Mouse (Mus musculus) spleen, adult 2 months (tissue): ENCODE results near the gene Gnai3. TPM values are rescaled to one million over a fixed set of nuclear protein-coding genes. Genes with fewer than 3 reads are reported as not detected.

Experiments used
- DNase-seq, 2 experiments: peaks; one replicate each; pipeline versions ENCODE4 v3.0.0 to v3.0.0-alpha.2; 2012 to 2021; ENCODE audit warnings: low spot score in 2 of 2, low read depth in 1 of 2
- H3K27ac ChIP-seq: fragments of 200-500 bp; 2 replicates; pipeline ENCODE4 v1.5.1; 2012; ENCODE audit warnings: low read length, inconsistent platforms; ENCODE audit not compliant: insufficient read depth
- H3K27me3 ChIP-seq: fragments of 200-500 bp; 2 replicates; pipeline ENCODE4 v1.6.1; 2012; ENCODE audit warnings: mild to moderate bottlenecking, moderate library complexity, low read length, inconsistent platforms; ENCODE audit not compliant: control insufficient read depth, insufficient read depth
- H3K36me3 ChIP-seq: fragments of 200-500 bp; 2 replicates; pipeline ENCODE4 v1.6.1; 2012; ENCODE audit warnings: mild to moderate bottlenecking, low read length, inconsistent platforms; ENCODE audit not compliant: control insufficient read depth, insufficient read depth
- H3K4me1 ChIP-seq: fragments of 200-500 bp; 2 replicates; pipeline ENCODE4 v1.6.1; 2011; ENCODE audit warnings: inconsistent platforms; ENCODE audit not compliant: control insufficient read depth, insufficient read depth, insufficient read length
- H3K4me3 ChIP-seq: fragments of 200-500 bp; 2 replicates; pipeline ENCODE4 v1.5.1; 2011; ENCODE audit warnings: mild to moderate bottlenecking, inconsistent platforms; ENCODE audit not compliant: insufficient read depth, insufficient read length; ENCODE audit errors: extremely low read depth
- CTCF ChIP-seq: fragments of 200-500 bp; IDR thresholded peaks from 2 replicates; pipeline ENCODE4 v1.5.1; 2011; ENCODE audit warnings: mild to moderate bottlenecking, inconsistent platforms; ENCODE audit not compliant: insufficient read depth, insufficient read length, insufficient replicate concordance; ENCODE audit errors: extremely low read depth
- POLR2A ChIP-seq: fragments of 200-500 bp; IDR thresholded peaks from 2 replicates; pipeline ENCODE4 v1.6.1; 2011; ENCODE audit warnings: low read depth, low read length, inconsistent platforms
- WGBS: fragments of 180-500 bp; shearing (Covaris S2); methylation state at CpG from one replicate; pipeline ENCODE4 v1.1.7; 2018; 5-methylcytosine and 5-hydroxymethylcytosine counted together
- polyA plus RNA-seq: library from polyadenylated mRNA; depleted of rRNA; stranded (reverse); fragments of >200 nt; gene quantifications from 2 replicates; pipeline ENCODE4 v1.2.3, GENCODE M21; 2012

Gene Gnai3
- polyA plus RNA-seq, 1 experiment, result 11.3 TPM

DNA sequence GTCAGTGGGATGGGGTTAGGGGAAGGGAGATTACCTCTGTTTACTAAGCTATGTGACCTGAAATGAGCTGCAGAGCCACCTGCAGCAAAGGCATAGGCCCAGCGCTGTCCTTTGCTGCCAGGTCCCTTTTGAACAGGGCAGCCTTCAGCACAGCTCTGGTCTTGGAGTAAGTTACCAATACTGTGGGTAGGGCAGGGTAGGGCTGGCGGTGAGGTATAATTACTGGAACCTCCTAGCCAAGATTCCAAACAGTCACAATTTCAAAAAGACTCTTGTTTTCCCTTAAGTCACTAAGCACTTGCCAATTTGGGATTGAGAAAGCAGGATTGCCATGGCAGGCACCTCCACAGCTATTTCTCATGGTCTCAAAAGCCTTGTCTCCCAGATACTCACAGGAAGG is 55.4 kb downstream of the Gnai3 start:
- DNase-seq, result no peak
- H3K27ac ChIP-seq, result no peak overlapping the region
- no peaks in the 10 kb centered on the region for H3K36me3 ChIP-seq
- H3K4me1 ChIP-seq, result peaks cover 3% of the 10 kb centered on the region; the same call in 1 of the 2 replicates
- H3K27me3 ChIP-seq, result 0 out of 2 replicates have a peak, but pooled peaks cover 1% of the 10 kb centered on the region
- H3K4me3 ChIP-seq, result no peak overlapping the region
- WGBS, result 96% methylated on average over 2 of the region's 2 CpGs
- TF ChIP-seq POLR2A (no peak), CTCF (no peak)

DNA sequence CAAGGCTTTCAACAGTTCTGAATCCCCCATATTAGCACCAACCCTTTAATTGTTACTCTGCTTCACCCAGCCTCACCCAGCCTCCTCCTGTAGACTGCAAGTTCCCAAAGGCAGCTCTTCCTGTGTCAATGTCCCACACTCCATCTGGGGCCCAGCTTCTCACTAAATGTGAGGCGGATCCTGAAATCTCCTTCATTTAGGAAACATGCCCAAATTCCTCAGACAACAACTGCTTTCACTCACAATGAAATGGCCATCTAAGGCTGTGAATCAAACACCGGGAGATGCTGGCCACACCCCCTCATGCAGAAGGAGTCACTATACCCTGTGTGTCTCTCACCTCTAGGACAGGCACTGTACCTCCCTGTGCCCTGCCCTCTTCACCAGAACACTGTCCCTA is 56.0 kb downstream of the Gnai3 start:
- Histone ChIP-seq H3K27me3 (0 out of 2 replicates have a peak, but pooled peaks cover 1% of the 10 kb centered on the region), H3K4me3 (no peak overlapping the region), H3K4me1 (peaks cover 3% of the 10 kb centered on the region; the same call in 1 of the 2 replicates), H3K36me3 (no peaks in the 10 kb centered on the region), H3K27ac (no peak overlapping the region)
- WGBS, result 78% methylated on average over 2 of the region's 2 CpGs
- DNase-seq, result no peak
- TF ChIP-seq POLR2A, result no peak
- no peak for TF ChIP-seq CTCF

DNA sequence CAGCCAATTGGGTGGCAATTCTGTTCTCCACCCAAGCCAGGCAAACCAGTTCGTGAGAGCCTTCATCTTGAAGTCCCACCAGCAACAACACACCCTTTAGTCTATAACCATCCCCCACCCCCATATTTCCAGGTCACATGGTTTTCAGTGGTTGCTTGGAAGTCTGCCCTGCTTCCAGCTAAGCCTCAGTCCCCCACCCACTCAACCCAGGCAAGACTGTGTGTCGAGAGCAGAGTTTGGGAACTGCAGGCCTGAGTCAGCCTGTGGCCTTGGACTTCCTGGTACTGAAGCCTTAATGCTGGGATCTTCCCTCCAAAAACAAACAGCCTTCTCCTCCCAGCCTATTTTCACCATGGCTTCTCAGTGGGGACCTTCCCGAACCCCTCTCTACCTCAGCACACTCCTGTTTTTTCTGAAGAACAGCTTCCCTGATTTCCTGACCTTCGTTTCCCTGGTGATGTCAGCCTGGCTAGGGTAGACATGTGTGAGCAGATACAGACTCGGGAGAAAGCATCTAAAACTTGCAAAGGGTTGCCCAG is 57.0 kb downstream of the Gnai3 start:
- Histone ChIP-seq H3K36me3 (no peaks in the 10 kb centered on the region), H3K4me3 (no peak overlapping the region), H3K27me3 (0 out of 2 replicates have a peak, but pooled peaks cover 1% of the 10 kb centered on the region), H3K27ac (no peak overlapping the region), H3K4me1 (peaks cover 3% of the 10 kb centered on the region; the same call in 1 of the 2 replicates)
- 82% methylated on average over 5 of the region's 5 CpGs for WGBS
- TF ChIP-seq POLR2A (no peak), CTCF (no peak)
- DNase-seq, result no peak

DNA sequence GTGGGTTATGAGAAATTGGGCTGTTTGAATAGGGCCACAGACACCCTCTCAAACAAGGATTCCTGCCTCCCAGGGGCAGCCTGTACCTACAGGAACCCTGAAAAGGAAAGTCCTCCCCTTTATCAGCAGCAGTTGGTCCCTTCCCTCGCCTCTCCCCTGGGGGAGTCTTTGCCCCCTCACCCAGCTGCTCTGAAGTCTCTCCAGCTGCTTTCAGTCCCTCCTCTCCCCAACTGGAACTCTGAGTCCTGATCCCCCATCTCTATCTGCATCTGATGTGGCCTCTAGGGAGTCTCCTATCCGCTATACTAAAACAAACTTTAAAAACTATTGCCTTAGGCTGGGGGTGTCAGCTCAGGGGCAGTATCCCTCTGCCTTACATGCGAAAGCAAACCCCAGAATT is 58.6 kb downstream of the Gnai3 start:
- no peak for TF ChIP-seq CTCF
- no peak for TF ChIP-seq POLR2A
- Histone ChIP-seq H3K4me1 (peaks cover 3% of the 10 kb centered on the region; the same call in 1 of the 2 replicates), H3K36me3 (no peaks in the 10 kb centered on the region), H3K27me3 (0 out of 2 replicates have a peak, but pooled peaks cover 1% of the 10 kb centered on the region), H3K4me3 (no peak overlapping the region), H3K27ac (no peak overlapping the region)
- no peak for DNase-seq
- 61% methylated on average over 3 of the region's 3 CpGs for WGBS

DNA sequence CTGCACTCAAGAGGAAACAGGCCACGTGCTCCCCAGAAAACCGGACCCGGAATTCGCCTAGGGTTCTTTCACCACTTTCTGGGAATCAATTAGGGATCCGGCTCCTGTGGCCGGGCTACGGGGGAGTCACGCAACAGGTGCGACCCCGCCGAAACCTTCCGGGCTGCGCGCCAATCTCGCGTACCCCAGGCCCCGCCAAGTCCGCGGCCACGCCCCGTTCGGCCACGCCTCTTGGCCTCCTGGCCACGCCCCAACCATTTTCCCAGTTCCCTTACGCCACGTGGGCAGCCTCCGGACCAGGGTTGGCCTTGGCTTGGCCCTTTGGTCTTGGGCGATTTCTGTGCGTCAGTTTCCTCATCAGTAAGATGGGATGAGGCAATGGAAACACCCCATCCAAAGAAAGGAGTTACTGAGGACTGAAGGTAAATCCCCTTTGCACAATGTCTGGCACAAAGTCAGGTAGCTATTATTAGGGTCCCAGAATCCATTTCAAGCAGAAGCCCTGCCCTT is 59.4 kb downstream of the Gnai3 start, which contains the start of gene Ampd2:
Ampd2 (minus strand) TSS at position 182 of the 510 bp plus-strand sequence.
- H3K4me1 ChIP-seq, result peaks cover 3% of the 10 kb centered on the region; the same call in 1 of the 2 replicates
- WGBS, result under 1% methylated on average over 29 of the region's 29 CpGs
- TF ChIP-seq CTCF, result no peak
- TF ChIP-seq POLR2A, result no peak
- peak in 1 of 2 experiments; percentile 61 for DNase-seq
- H3K27me3 ChIP-seq, result no peaks in the 10 kb centered on the region
- peak within 1 kb of the TSS; percentile 60 for H3K4me3 ChIP-seq
- H3K27ac ChIP-seq, result peak within 1 kb of the TSS; percentile 43
- no peaks in the 10 kb centered on the region for H3K36me3 ChIP-seq

DNA sequence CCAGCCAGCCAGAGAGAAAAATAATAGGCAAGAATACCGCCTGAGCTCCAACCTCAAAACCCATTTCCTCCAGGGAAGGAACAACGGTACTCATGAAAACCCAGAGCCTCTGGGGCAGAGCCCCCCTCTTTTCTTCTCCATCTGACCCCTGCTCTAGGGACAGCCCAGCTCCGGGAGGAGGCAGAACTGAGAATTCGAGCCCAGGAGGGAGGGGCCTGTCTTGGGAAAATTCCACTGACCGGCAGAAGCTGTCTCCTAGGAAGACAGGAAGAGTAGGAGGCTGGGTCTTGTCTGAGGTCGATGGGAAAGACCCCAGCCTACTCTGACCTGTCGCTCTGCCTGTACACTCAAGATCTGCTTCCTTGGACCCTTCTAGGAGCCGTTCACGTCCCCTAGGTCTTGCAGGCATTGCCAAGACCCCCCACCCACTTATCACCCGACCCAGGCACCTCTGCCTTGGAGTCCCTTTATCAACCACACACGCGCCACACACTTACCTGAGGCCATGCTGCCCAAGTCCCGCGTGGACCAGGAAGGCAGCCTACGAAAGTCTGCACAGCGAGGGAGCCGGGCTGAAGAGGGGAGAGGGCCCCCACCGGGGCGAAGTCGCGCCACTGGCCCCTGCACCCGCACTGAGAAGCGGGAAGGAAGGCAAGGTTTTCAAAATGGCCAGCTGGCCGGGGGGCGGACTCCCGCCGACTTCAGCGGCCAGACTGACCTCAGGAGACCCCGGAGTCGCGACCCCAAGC is 60.1 kb downstream of the Gnai3 start:
- peaks cover 3% of the 10 kb centered on the region; the same call in 1 of the 2 replicates for H3K4me1 ChIP-seq
- under 1% methylated on average over 31 of the region's 31 CpGs for WGBS
- peak in 1 of 2 experiments; percentile 23 for DNase-seq
- no peaks in the 10 kb centered on the region for H3K36me3 ChIP-seq
- TF ChIP-seq CTCF (no peak), POLR2A (no peak)
- no peaks in the 10 kb centered on the region for H3K27me3 ChIP-seq
- peak overlapping the region; percentile 43 for H3K27ac ChIP-seq
- peak overlapping the region; percentile 60 for H3K4me3 ChIP-seq
